Mouse (Mus musculus) c-Kit-positive CD71-positive TER-119-negative erythroid progenitor cells, embryonic 14.5 days (primary cell): ENCODE measurements at regions not wholly inside any gene's neighbourhood (a gene's known extent, or its start where the extent isn't known, plus 50 kb on each side); places are given as distances from the start of the nearest gene placed in this dataset.
A peak's percentile ranks its signal among the peaks of the same experiment; 100 is the strongest.

Source experiments
- DNase-seq: peaks from one replicate; pipeline ENCODE4 v3.0.0-alpha.2; 2013; ENCODE audit warnings: low read depth

- peak; percentile 29 for DNase-seq
Observed at GRCm38 (mm10) chr1:34642304-34642893, 62.9 kb downstream of the Amer3 start.

DNA sequence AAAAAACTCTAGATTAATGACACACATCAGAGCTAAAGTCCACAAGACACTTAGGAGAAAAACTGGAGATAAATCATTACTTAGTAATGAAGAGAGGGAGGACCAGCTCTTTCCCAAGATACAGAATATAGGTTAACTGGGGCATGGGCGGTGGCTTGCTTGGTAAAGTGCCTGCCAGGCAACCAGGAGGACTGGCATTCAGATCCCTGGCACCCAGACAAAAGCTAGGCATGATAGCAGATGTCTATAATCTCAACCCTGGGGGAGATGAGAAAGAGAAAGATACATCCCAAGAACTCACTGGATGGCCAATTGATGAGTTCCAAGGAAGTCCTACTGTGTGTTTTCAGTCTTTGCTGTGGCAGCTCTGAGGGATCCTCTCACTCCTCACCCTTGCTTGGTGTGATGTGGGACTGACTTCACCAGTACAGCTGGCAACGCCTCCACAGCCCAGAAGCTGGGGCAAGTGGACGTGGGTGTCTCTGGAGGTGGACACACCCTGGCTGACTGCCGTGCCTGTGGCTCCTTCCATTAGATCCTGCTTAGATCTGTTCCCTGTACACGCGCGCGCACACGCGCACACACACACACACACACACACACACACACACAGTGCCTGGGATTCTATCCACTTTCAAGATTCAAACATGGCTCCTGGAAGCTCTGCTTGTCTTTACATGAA lies 74.6 kb downstream of the Amer3 start:
- DNase-seq, result no peak

GRCm38 (mm10) chr1:34657481-34657880 lies 78.0 kb downstream of the Amer3 start:
- DNase-seq, result no peak

GRCm38 (mm10) chr1:34663875-34664547 lies 84.6 kb downstream of the Amer3 start:
- no peak for DNase-seq

GRCm38 (mm10) chr1:34664816-34665511 lies 85.5 kb downstream of the Amer3 start:
- no peak for DNase-seq

DNA sequence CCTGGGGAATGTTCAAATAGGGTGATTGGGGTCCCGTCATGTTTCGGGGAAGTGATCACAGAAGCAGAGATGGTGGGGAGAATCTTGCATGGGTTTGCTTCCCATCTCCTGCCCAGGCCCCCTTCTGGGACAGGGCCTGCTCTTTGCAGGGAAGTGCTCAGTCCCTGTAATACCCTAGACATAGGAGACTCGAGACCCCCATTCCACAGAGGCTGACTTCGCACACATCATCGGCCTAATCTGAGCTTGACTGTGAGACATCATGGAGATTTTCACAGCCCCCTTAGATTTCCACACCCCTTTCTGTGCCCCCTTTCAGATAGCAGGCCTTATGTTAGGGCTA lies 86.0 kb downstream of the Amer3 start:
- DNase-seq, result no peak

- DNase-seq, result no peak
Observed at GRCm38 (mm10) chr1:34666226-34666662, 86.8 kb downstream of the Amer3 start.

DNA sequence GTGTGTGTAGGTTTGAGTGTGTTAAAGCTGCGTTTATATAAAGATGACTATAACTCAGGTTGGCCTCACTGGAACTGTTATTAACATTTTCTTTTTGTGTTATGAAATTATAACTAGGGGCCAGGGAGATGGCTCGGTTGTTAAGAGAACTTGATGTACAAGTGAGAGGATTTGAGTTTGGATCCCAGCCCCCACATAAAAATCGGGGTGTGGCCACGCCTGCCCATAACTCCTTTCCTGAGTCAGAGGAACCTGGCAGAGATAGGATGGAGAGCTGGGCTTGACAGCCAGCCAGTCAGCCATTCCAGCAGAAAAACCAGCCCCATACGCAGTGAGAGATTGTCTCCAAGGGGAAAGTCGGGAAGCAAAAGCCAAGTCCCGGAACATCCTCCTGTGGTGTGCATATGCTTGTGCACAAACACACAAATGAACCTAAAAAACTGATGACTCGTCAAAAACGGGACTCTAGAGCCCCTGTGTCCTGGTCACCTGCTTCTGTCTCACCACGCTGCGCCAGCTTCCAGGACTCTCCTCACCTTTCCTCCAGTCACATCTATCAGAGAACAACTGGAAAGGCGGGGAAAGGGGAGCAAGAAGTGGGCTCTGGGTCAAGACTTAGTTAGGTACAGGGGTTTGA lies 97.8 kb downstream of the Amer3 start:
- no peak for DNase-seq

- DNase-seq, result no peak
Observed at GRCm38 (mm10) chr1:34677832-34678733, 98.6 kb downstream of the Amer3 start.

DNA sequence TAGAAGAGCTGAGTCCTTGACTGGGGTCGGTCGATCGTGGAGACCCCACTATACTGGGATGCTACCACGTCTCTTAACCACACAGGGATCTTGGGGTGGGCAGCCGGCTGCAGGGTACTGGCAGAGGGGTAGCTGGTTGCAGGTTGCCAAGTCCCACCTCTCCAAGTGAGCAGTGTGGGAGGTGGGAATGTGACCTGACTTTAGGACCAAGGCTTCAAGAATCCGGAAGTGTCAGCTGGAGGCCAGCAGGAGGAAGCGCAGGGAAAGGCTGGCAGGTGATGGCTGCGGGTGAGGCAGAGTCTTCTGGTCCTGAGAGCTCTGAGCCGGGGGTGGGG lies 99.2 kb downstream of the Amer3 start:
- no peak for DNase-seq

- DNase-seq, result no peak
Observed at GRCm38 (mm10) chr1:34686539-34686938, 107.1 kb downstream of the Amer3 start.

DNA sequence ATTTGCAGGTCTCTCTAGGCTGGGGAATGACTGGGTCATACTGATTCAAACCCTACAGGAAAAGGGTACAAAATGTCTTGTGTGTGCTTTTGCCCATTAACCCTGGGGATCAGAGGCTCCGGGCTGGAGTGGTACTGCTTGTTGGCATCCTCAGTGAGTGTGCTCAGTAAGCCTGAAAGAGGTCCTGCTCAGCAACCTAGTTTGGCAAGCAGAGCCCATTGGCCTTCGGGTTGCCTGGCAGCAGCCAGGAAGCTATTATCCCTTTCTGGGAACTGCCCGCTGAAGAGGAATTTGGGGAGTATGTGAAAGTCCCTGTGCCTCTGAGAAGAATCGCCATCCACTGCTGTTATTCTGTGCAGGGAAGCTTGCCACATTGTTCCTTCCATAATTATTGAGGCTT lies 117.1 kb downstream of the Amer3 start:
- no peak for DNase-seq

GRCm38 (mm10) chr1:34700237-34701030 lies 121.0 kb downstream of the Amer3 start:
- DNase-seq, result no peak

GRCm38 (mm10) chr1:34701436-34701835 lies 122.0 kb downstream of the Amer3 start:
- no peak for DNase-seq

DNA sequence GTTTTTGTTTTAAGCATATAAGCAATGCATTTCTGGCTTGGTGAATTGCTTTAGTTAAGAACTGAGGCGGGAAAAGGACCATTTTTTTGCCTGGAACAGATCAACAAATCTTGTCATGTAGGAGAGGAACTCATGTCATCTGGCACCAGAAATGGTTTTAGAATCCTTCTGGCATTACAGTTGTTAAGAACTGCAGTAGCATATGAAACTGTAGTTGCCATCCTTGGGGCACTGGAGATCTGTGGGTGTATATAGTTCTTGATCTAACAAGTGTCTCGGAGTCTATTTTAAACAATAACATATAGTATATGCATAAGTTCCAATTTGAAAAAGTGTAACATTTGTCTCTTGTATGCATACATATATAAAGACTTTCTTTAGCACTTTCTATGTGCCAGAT lies 129.6 kb downstream of the Amer3 start:
- DNase-seq, result no peak

- no peak for DNase-seq
Observed at GRCm38 (mm10) chr1:34722674-34723073, 120.2 kb downstream of the Fam168b start.

DNA sequence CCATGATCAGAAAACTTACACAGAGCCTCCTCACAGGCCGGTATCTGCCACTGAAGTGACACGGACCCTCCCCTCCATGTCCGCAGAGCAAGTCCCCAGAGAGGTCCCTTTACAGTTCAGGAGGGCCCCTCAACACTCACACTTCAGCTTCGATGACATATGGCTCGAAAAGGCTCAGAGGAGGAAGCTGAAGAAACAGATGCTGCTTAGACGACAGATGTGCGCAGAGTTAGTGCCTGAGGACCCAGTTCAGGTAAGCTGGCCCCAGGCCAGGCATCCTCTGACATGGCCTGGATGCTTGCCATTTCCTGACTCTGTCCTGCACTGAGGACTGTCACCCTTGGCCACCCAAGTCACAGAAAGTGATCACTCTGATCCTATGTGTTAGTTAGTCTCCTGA lies 110.7 kb downstream of the Fam168b start:
- no peak for DNase-seq

DNA sequence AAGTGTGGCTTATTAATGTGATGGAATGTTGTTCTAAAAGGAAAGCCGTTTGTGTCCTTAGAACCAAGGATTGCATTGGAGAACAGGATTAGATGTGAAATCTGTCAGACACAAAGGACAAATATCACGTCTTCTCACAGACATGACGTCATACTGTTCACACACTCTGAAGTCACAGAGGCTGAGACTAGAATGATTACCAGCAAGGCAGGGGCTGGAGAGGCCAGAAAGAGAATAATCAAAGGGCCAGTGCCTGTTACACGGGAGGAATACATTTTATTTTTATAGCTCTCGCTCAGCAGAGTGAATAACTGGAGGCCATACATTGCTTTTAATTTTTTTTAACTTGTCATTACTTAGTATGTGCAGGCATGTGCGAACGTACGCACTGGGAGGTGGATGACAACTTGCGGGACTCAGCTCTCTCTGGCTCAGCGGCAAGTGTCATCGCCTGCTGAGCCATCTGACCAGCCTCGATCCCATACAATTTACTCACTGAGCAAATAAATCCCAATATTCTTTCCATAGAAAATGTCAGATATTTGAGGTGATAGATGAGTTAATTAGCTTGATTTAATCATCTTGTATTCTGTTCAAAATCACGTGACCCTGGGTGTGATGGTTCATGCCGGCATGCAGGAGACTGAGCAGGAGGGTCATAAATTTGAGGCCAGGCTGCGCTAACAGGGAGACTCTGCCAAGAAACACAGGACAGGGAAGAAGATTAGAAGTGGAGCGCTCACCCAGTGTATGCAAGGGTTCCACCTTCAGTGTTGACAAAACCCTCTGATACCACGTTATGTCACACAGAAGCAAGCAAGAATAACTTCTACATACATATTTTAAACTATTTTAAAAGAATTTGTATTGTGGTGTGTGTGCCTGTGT lies 109.6 kb downstream of the Fam168b start:
- no peak for DNase-seq

GRCm38 (mm10) chr1:34738386-34739067 lies 104.3 kb downstream of the Fam168b start:
- peak; percentile 34 for DNase-seq
